Mouse (Mus musculus) stomach, embryonic 16.5 days (tissue): ENCODE data around the gene Lrrn1. TPM values are rescaled to one million over a fixed set of nuclear protein-coding genes. Genes with fewer than 3 reads are reported as not detected.

Experiments
- ATAC-seq: fragments of 200-750 bp; cut with Nextera tagmentation; 2 replicates; pipeline ENCODE4 v1.8.0; 2017; ENCODE audit warnings: moderate number of reproducible peaks, moderate TSS enrichment; ENCODE audit not compliant: insufficient read depth, low FRiP score
- H3K27ac ChIP-seq: fragments of 300-500 bp; sonication (generic); 2 replicates; pipeline ENCODE4 v1.5.1; 2014; ENCODE audit warnings: low read length
- H3K27me3 ChIP-seq: fragments of 300-500 bp; sonication (generic); 2 replicates; pipeline ENCODE4 v1.6.1; 2014; ENCODE audit warnings: low read length, control low read depth, mixed read lengths; ENCODE audit not compliant: control insufficient read depth, insufficient read depth
- H3K36me3 ChIP-seq: fragments of 300-500 bp; sonication (generic); 2 replicates; pipeline ENCODE4 v1.6.1; 2014; ENCODE audit warnings: low read length; ENCODE audit not compliant: control insufficient read depth, insufficient read depth
- H3K4me1 ChIP-seq: fragments of 300-500 bp; sonication (generic); 2 replicates; pipeline ENCODE4 v1.6.1; 2014; ENCODE audit warnings: low read length, control low read depth, mixed read lengths; ENCODE audit not compliant: control insufficient read depth, insufficient read depth
- H3K4me2 ChIP-seq: fragments of 300-500 bp; sonication (generic); 2 replicates; pipeline ENCODE4 v1.6.1; 2014; ENCODE audit warnings: low read depth, low read length, mixed read lengths
- H3K4me3 ChIP-seq: fragments of 300-500 bp; sonication (generic); replicated peaks from 2 replicates; pipeline ENCODE4 v1.5.1; 2014; ENCODE audit warnings: mild to moderate bottlenecking, low read length
- H3K9ac ChIP-seq: fragments of 300-500 bp; sonication (generic); 2 replicates; pipeline ENCODE4 v1.6.1; 2014; ENCODE audit warnings: low read length
- H3K9me3 ChIP-seq: fragments of 300-500 bp; sonication (generic); replicated peaks from 2 replicates; pipeline ENCODE4 v1.6.1; 2016; ENCODE audit warnings: low read length, control low read depth; ENCODE audit not compliant: control insufficient read depth
- WGBS: fragments of 180-500 bp; shearing (Covaris S2); extraction: QIAGEN DNeasy Blood & Tissue Kit; methylation state at CpG from one replicate; pipeline ENCODE4 v1.1.7; 2014; 5-methylcytosine and 5-hydroxymethylcytosine counted together
- polyA plus RNA-seq: library from polyadenylated mRNA; unstranded; fragments of >200 nt; fragmentation: Nextera tagmentation; extraction: Ambion mirVana; gene quantifications from 2 replicates; pipeline ENCODE4 v1.2.1, GENCODE M21; 2015

Gene Lrrn1
- 5.4 and 6.8 TPM in 2 replicates for polyA plus RNA-seq

DNA sequence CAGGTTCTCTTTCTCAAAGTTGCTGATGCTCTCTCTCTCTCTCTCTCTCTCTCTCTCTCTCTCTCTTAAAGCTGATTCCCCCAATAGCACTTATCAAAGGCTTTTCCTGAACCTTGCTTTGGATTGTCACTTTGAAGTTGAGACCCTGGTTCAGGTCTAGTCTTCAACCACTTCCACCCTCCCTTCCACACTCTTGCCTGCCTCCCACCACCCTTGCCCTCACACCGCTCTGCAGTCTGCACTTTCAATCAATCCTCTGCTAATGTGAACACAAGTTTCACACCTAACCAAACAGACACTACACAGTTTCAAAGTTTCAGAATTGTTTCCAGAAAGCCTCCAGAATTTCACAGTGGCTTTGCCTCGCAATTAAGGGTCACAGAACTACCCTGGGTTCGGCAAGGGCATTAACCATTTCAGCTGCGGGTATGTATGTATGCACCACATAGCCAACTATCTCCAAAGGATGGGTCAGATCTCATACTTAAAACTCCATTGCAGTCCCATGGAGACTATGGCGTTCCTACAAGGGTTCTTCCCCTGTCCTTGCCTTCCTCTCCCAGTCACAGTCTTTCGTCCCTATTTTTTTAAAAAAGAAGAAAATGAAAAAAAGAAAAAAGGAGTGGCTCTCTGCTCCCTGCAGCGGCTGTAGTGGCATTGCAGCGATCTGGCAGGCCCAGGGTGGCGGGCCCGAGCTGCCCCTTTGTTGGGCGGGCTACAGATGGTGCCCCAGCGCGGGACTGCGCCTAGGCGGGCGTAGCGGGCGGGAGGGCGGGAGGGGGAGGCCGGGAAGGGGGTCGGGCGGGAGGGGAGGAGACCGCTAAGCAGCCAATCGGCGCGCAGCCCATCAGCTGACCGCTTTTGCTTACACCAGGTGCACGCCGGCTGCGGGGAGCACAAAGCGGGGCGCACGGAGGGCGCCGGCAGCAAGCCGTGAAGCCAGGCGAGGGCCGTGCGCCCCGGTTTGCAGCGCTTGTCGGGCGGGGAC, at the start of gene Lrrn1:
TSS of gene Lrrn1 (plus strand) at position 892 of the 988 bp plus-strand sequence.
- Histone ChIP-seq H3K27me3 (peaks cover 22% of the 10 kb centered on the region), H3K9ac (peak within 1 kb of the TSS; percentile 58), H3K27ac (no peak within 1 kb of the TSS), H3K4me1 (peaks cover 10% of the 10 kb centered on the region), H3K36me3 (no peaks in the 10 kb centered on the region), H3K9me3 (no peaks in the 10 kb centered on the region), H3K4me2 (peak within 1 kb of the TSS; percentile 99), H3K4me3 (peak within 1 kb of the TSS; percentile 59)
- WGBS = 4% methylated on average over 32 of the region's 43 CpGs
- peak; percentile 92 for ATAC-seq

DNA sequence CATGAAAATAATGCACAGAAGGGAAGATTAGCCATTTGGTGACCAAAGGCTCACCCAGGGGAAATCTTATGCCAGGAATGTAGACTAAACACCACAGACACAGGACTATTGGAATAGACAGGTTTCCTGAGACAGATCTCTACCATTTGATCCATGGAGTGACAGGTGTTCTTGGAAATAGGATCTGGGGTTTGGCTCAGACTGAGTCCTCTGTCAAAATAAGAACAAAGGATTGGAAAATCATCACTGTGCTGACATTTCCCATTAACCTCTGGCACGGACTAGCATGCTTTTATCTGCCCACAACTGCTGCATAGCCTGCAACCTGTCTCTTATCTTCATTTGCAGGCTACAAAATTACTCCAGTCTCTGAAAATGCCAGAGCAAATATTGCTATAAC, 35.1 kb upstream of the Lrrn1 start:
- Histone ChIP-seq H3K4me2 (no peak overlapping the region), H3K27me3 (no peaks in the 10 kb centered on the region), H3K4me3 (no peak overlapping the region), H3K4me1 (no peaks in the 10 kb centered on the region), H3K9me3 (no peaks in the 10 kb centered on the region), H3K27ac (no peak overlapping the region), H3K36me3 (no peaks in the 10 kb centered on the region), H3K9ac (no peak overlapping the region)
- 18% methylated on average over 1 of the region's 1 CpGs for WGBS
- ATAC-seq = no peak

DNA sequence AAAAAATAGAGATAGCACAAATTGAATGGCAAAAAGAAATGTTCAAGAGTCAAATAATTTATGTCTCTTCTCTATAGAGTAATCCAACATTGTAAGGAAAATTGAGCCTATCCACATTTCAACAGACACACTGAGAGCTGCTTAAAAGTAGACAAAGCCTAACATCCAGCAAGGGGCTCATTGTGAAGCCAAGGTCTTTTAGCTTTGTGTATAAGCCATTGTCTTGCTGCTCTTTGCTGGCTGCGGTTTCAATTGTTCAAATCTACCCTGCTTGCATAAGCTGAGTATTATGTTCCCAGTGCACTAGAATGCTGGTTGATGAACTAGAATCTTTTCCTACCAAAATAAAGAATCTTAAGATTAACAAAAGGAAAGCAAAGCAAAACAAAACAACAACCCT, 33.7 kb upstream of the Lrrn1 start:
- no peaks in the 10 kb centered on the region for H3K9me3 ChIP-seq
- 79% methylated on average over 1 of the region's 1 CpGs for WGBS
- H3K4me3 ChIP-seq = no peak overlapping the region
- H3K4me1 ChIP-seq = no peaks in the 10 kb centered on the region
- H3K4me2 ChIP-seq = no peak overlapping the region
- no peak overlapping the region for H3K9ac ChIP-seq
- H3K36me3 ChIP-seq = no peaks in the 10 kb centered on the region
- no peak overlapping the region for H3K27ac ChIP-seq
- no peaks in the 10 kb centered on the region for H3K27me3 ChIP-seq
- ATAC-seq = no peak

GRCm38 (mm10) chr6:107513716-107514115, 15.9 kb upstream of the Lrrn1 start:
- no peaks in the 10 kb centered on the region for H3K9me3 ChIP-seq
- H3K4me1 ChIP-seq = no peaks in the 10 kb centered on the region
- 72% methylated on average over 4 of the region's 4 CpGs for WGBS
- no peak for ATAC-seq
- no peak overlapping the region for H3K4me3 ChIP-seq
- H3K27ac ChIP-seq = no peak overlapping the region
- H3K27me3 ChIP-seq = no peaks in the 10 kb centered on the region
- no peak overlapping the region for H3K9ac ChIP-seq
- H3K36me3 ChIP-seq = no peaks in the 10 kb centered on the region
- H3K4me2 ChIP-seq = no peak overlapping the region

- H3K9me3 ChIP-seq = no peaks in the 10 kb centered on the region
- WGBS = 57% methylated on average over 2 of the region's 2 CpGs
- no peaks in the 10 kb centered on the region for H3K27me3 ChIP-seq
- no peaks in the 10 kb centered on the region for H3K36me3 ChIP-seq
- no peaks in the 10 kb centered on the region for H3K4me1 ChIP-seq
- no peak overlapping the region for H3K27ac ChIP-seq
- ATAC-seq = no peak
- H3K4me2 ChIP-seq = no peak overlapping the region
- no peak overlapping the region for H3K9ac ChIP-seq
- no peak overlapping the region for H3K4me3 ChIP-seq
Measured at GRCm38 (mm10) chr6:107523953-107524352, 5.6 kb upstream of the Lrrn1 start.

GRCm38 (mm10) chr6:107529911-107530431, 403 bp downstream of the Lrrn1 start:
- no peaks in the 10 kb centered on the region for H3K36me3 ChIP-seq
- peak overlapping the region; percentile 99 for H3K4me2 ChIP-seq
- H3K4me1 ChIP-seq = peaks cover 10% of the 10 kb centered on the region
- no peak overlapping the region for H3K27ac ChIP-seq
- ATAC-seq = peak; percentile 68
- under 1% methylated on average over 28 of the region's 34 CpGs for WGBS
- H3K9ac ChIP-seq = peak overlapping the region; percentile 58
- H3K4me3 ChIP-seq = peak overlapping the region; percentile 59
- no peaks in the 10 kb centered on the region for H3K9me3 ChIP-seq
- H3K27me3 ChIP-seq = peaks cover 22% of the 10 kb centered on the region

- Histone ChIP-seq H3K27ac (no peak overlapping the region), H3K9ac (peak overlapping the region; percentile 58), H3K4me2 (peak overlapping the region; percentile 99), H3K27me3 (peaks cover 22% of the 10 kb centered on the region), H3K4me3 (peak overlapping the region; percentile 59), H3K36me3 (no peaks in the 10 kb centered on the region), H3K9me3 (no peaks in the 10 kb centered on the region), H3K4me1 (peaks cover 10% of the 10 kb centered on the region)
- 4% methylated on average over 15 of the region's 15 CpGs for WGBS
- 0 out of 2 replicates have a peak, but pooled peaks have one; percentile 23 for ATAC-seq
Measured at GRCm38 (mm10) chr6:107530621-107531285, 1.2 kb downstream of the Lrrn1 start.

DNA sequence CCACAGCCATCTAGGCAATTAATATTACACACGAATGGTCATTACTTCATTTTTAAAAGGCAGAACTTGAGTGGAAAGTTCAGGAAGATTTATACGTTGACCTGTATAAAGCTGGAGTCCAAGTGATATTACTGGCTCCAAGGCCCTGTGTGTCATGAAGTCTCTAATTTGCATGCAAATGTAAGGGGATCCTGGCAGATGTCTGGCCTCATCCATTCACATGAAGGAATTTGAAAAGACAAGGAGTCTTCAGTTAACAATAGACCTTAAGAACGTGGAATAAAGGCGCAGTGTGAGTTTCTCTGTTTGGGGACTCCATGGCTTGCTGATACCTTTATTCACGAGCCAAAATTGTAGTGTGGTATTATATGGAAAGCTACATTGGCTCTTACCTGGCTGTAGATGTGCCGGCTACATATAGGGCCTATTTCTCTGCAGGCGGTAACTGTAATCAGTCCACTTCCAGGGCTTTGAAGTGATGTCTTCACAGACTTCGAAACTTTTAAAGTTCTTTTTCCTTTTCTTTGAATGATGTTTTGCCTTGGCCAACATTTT, 2.0 kb downstream of the Lrrn1 start:
- H3K27me3 ChIP-seq = peaks cover 22% of the 10 kb centered on the region
- H3K36me3 ChIP-seq = no peaks in the 10 kb centered on the region
- no peak overlapping the region for H3K27ac ChIP-seq
- no peak overlapping the region for H3K9ac ChIP-seq
- H3K4me3 ChIP-seq = no peak overlapping the region
- ATAC-seq = no peak
- 69% methylated on average over 8 of the region's 8 CpGs for WGBS
- H3K9me3 ChIP-seq = no peaks in the 10 kb centered on the region
- H3K4me2 ChIP-seq = no peak overlapping the region
- H3K4me1 ChIP-seq = peaks cover 10% of the 10 kb centered on the region
